Mouse (Mus musculus) right cerebral cortex, postnatal 10 days (tissue): ENCODE measurements at regions not wholly inside any gene's neighbourhood (a gene's known extent, or its start where the extent isn't known, plus 50 kb on each side); places are given as distances from the start of the nearest gene placed in this dataset.

Experiments
- DNase-seq, 2 experiments: peaks; one replicate each; pipeline ENCODE4 v3.0.0; 2021; ENCODE audit warnings: low spot score in 2 of 2

- DNase-seq: no peak
Observed at GRCm38 (mm10) chr2:84549626-84550025, 73.1 kb upstream of the Tfpi start.

DNA sequence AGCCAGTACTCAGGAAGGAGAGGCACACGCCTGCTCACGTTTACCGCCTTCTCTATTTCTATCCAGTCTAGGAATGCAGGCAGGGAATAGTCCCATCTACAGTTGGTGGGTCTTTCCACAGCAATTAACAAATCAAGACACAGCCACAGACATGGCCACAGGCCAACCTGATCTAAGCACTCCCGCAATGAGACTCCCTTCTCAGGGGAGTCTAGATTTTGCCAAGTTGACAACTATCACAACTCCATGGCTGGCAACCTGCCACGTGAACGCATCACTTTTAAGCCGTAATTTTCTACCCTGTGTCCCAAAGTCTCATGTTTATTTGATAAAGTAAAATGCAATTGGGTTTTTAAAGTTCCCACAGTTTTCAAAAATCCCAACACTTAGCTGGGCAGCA, 72.0 kb upstream of the Tfpi start:
- peak in 1 of 2 experiments; percentile 39 for DNase-seq

GRCm38 (mm10) chr2:84545676-84546075, 69.1 kb upstream of the Tfpi start:
- no peak for DNase-seq

DNA sequence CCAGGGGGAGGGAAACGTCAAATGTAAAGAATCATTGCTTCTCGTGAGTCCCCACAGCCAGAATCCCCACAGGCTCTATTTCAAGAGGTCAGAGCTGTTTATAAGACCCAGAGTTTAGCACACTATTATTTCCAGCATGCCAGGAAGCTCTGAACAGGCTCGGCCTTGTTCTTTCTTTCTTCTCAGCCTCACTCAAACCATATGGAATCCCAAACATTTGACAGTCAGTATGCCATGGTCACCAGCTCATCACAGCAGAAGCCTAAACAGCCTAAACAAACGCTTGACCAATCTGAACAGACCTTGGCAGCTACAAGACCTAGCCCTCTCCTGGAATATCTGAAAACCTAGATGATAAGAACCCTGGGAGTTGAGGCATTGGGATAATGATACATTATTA, 68.2 kb upstream of the Tfpi start:
- no peak for DNase-seq

- no peak for DNase-seq
Observed at GRCm38 (mm10) chr2:84544146-84544545, 67.6 kb upstream of the Tfpi start.

DNA sequence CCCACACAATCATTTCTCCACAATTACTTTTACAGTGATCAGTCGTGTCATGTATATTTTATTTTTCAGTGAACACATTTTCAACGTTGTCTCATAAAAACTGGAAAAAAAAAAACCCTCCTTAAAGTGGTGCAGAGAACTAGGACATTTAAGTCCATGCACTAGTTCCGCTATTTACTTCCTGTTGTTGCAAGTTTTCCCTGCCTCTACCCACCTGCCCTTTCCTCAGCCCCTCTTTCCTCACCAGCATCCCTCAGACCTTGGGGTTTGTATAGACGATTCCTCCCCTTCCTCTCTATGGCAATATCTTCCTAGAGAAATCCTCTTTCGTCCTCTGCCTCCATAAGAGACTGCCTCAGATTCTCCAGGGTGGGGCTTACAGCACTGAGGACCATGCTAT, 64.9 kb upstream of the Tfpi start:
- DNase-seq: no peak

DNA sequence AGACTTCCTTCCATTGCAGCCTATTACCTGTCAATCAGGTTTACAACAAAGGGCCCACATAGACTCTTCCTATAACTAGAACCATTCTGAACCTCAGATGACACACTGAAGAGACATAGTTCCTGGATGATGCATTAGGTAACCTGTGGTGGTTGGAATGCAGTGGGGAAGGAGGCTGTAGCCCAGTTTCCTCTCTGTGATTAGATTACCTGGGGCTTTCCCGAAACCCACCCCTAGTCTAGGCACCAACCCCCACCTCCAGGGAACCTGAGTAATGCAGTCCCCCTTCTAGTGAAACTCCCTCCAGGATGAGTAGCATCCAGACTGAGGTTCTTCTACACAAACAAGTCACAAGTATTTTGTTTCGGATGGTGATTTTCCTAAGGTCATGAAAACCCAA, 62.5 kb upstream of the Tfpi start:
- DNase-seq: no peak

DNA sequence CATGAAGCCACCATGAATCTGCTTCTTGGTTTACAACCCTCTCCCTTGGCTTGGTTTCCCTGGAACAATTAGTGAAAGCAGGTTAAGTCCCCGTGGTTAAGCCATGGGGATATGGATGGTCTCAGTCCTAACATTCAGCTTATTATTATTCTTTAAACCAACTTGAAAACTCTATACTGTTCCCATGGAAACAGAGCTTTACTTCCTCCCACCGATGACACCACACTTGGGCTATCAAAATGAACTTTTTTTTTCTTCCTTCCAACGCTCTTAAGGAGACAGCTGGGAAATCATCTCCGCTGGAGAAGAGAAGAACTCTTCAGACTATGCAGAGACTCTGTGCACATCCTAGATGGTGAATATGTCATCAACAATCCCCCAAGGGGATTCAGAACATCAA, 61.4 kb upstream of the Tfpi start:
- no peak for DNase-seq

- DNase-seq: no peak
Observed at GRCm38 (mm10) chr2:84531215-84531614, 54.6 kb upstream of the Tfpi start.

DNA sequence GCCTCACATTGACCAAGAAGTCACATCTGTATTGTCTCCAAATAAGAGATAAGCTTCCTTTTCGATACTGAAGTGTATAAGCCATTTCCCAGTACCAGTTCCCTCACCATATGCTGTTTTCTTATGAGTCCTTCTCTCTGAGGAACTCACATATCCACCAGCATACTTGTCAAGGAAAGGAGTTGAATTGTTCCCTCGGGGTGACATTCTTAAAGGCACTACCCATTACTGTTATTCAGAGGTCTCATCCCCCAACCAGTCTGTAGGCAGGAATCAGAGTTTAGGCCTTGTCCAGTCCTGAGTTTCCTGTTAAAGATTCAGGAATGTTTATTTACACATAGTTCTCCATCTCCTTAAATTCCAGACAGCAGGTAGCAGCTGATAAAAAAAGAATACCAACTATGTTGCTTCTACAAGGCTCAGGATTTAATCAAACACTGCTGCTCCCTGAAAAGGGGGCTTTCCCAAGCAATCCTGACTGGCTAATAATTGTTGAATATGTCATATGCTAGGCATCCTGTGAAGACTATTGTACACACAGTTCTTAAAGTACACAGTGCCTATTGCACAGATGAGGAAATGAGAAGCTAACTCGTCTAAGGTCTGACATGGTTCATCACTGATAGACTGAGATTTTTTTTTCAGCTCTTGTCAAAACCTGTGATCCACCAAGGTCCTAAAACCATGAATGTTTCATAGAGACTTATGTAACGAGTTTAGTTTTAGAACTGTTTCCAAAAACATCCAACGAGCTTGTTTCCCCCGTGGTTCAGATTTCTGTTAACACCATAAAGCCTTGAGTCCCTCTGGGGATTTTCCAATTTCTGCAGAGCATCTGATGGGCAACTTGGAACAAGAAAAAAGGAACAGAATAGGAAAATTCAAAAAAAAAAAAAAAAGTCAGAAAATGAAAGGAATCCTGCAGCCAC, 52.5 kb upstream of the Tfpi start:
- no peak for DNase-seq
